Mouse (Mus musculus): Measurements from ENCODE around the gene Slc17a9.

- no peak for TF ChIP-seq POLR2A (IDR thresholded peaks at IDR 0.05; ENCODE audit: control insufficient read depth, extremely low read depth, insufficient read depth, low read length, poor library complexity)
- TF ChIP-seq CTCF (IDR thresholded peaks at IDR 0.05; ENCODE audit: borderline replicate concordance, control insufficient read depth, extremely low read depth, insufficient read depth, low read length, poor library complexity): no peak
These were observed 20.0 kb upstream of the Slc17a9 start for GRCm38 (mm10) chr2:180705066-180705465.

All from thymus, adult 2 months (tissue).